Mouse (Mus musculus): ENCODE data around the gene Tmem232. TPM values are rescaled to one million over a fixed set of nuclear protein-coding genes. Genes with fewer than 3 reads are reported as not detected.
A peak's percentile ranks its signal among the peaks of the same experiment; 100 is the strongest.
"Not testable (repeated sequence)": the region's sequence is repeated elsewhere in the genome, so short reads cannot be mapped to it uniquely, and the experiment has no call there.

Gene Tmem232
- polyA plus RNA-seq, 1 experiment = not detected

DNA sequence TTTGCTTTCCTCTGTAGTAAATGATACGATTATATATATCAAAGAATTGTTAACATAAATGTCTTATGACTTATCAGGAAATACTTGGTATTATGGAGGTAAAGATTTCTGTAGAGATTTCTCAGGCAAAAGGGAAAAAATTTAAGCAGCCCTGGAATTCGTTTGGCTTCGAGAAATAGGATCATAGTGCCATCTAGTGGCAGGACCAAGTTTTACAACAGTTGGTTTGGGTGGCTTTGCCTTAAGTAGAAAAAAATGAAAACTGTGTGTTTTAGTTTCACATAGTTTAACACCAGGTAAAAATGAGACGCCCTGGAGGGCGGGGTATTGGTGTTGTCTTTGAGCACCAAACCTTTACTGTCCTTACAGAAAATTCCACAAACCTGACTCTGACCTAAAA lies 22.2 kb upstream of the Tmem232 start:
- TF ChIP-seq FLI1 (IDR thresholded peaks at IDR 0.05; ENCODE audit: low read length) = no peak
- TF ChIP-seq GATA1 (IDR thresholded peaks at IDR 0.05; ENCODE audit: borderline replicate concordance, low read length) = no peak
- peaks cover 19% of the 10 kb centered on the region for H3K4me1 ChIP-seq
- H3K27me3 ChIP-seq (replicated peaks) = peaks cover 12% of the 10 kb centered on the region
- H3K4me3 ChIP-seq (replicated peaks) = no peak overlapping the region
- H3K36me3 ChIP-seq (replicated peaks; ENCODE audit: low read length) = no peaks in the 10 kb centered on the region
- H3K9me3 ChIP-seq = no peaks in the 10 kb centered on the region

DNA sequence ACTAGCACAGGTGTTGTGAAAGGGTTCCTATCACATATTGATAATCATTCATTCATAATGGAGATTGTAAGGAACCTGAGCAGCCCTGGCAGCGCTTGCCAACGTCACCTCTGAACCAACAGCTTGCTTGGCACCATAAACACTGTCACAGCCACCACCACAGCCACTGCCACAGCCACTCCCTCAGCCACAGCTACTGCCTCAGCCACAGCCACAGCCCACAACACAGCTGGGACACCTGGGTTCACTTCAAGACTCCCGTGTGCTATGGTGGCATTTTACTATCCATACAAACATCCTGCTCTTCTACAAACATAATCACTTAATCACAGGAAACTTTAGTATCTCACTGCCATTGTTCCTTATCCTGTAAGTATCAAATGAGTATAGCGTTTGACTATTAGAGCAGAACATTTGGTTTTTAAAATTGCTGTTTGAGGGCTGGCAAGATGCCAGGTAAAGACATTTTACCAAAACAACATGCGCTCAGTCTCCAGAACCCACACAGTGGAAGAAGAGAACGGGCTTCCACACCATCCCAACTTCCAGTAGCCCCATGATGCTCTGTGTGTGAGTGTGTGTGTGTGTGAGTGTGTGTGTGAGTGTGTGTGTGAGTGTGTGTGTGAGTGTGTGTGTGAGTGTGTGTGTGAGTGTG lies 20.9 kb upstream of the Tmem232 start:
- Histone ChIP-seq H3K4me1 (peaks cover 29% of the 10 kb centered on the region), H3K27me3 (replicated peaks) (peaks cover 14% of the 10 kb centered on the region), H3K9me3 (no peaks in the 10 kb centered on the region), H3K4me3 (replicated peaks) (no peak overlapping the region), H3K36me3 (replicated peaks; ENCODE audit: low read length) (no peaks in the 10 kb centered on the region)
- no peak for TF ChIP-seq FLI1 (IDR thresholded peaks at IDR 0.05; ENCODE audit: low read length)
- TF ChIP-seq GATA1 (IDR thresholded peaks at IDR 0.05; ENCODE audit: borderline replicate concordance, low read length) = no peak

DNA sequence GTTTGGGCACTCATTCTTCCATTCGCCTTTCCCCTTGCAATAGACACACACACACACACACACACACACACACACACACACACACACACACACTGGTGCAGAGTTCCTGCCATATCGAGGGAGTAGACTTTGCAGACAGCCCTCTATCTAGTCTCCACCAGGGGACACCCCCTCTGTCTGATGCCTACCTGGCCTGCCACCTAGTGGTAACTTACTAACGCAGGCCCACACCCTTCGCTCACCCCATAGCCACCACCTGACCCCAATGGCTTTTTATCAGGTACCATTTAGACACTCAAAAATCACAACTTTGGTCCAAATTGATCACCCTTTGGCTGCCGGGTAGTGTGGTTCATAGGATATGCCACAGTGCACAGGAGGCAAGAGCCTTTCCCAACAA lies 18.7 kb upstream of the Tmem232 start:
- H3K9me3 ChIP-seq = no peaks in the 10 kb centered on the region
- H3K4me1 ChIP-seq = peaks cover 29% of the 10 kb centered on the region
- H3K4me3 ChIP-seq (replicated peaks) = no peak overlapping the region
- peaks cover 8% of the 10 kb centered on the region for H3K27me3 ChIP-seq (replicated peaks)
- H3K36me3 ChIP-seq (replicated peaks; ENCODE audit: low read length) = no peaks in the 10 kb centered on the region
- no peak for TF ChIP-seq GATA1 (IDR thresholded peaks at IDR 0.05; ENCODE audit: borderline replicate concordance, low read length)
- no peak for TF ChIP-seq FLI1 (IDR thresholded peaks at IDR 0.05; ENCODE audit: low read length)

DNA sequence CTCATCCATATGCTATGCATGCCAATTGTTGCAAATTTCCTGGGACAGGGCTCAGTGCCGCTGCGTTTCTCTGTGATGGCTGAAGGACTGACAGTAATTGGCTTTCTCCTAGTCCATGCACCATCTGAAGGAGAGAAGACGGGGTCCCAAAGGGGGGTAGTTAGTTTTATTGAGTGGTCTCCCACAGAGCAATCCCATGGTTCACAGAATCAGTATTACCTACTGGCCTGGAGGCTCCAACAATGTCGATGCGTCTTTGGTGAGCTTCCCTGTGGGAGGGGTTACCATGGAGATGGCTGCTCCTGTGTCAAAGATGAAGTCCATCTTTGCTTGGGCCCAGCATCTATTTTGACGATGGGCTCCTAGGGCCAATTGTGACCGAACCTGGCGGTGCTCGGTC lies 18.2 kb upstream of the Tmem232 start:
- no peak for TF ChIP-seq FLI1 (IDR thresholded peaks at IDR 0.05; ENCODE audit: low read length)
- no peak for TF ChIP-seq GATA1 (IDR thresholded peaks at IDR 0.05; ENCODE audit: borderline replicate concordance, low read length)
- Histone ChIP-seq H3K9me3 (no peaks in the 10 kb centered on the region), H3K36me3 (replicated peaks; ENCODE audit: low read length) (no peaks in the 10 kb centered on the region), H3K4me3 (replicated peaks) (no peak overlapping the region), H3K4me1 (peaks cover 29% of the 10 kb centered on the region), H3K27me3 (replicated peaks) (peaks cover 5% of the 10 kb centered on the region)

DNA sequence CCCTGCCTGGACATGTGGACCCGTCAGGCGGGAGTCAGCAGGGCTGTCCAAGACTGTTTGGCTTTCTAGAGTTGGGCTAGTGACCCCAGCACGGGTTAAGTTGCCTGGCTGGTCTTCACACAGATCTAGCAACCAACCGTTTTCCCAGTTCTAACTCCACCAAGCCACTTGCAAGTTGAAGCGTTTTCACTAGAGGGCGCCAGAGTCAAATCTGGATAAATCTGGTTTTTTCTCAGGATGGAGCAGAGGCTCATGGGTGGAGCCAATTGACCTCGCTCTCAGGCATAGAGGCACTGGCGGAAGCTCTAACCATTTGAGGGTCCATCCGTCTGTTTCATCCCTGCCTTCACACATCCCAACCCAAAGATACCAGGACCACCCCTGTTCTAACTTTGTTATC lies 17.6 kb upstream of the Tmem232 start:
- H3K9me3 ChIP-seq = no peaks in the 10 kb centered on the region
- no peaks in the 10 kb centered on the region for H3K36me3 ChIP-seq (replicated peaks; ENCODE audit: low read length)
- TF ChIP-seq GATA1 (IDR thresholded peaks at IDR 0.05; ENCODE audit: borderline replicate concordance, low read length) = no peak
- TF ChIP-seq FLI1 (IDR thresholded peaks at IDR 0.05; ENCODE audit: low read length) = no peak
- H3K27me3 ChIP-seq (replicated peaks) = peaks cover 5% of the 10 kb centered on the region
- no peak overlapping the region for H3K4me3 ChIP-seq (replicated peaks)
- H3K4me1 ChIP-seq = peaks cover 27% of the 10 kb centered on the region

DNA sequence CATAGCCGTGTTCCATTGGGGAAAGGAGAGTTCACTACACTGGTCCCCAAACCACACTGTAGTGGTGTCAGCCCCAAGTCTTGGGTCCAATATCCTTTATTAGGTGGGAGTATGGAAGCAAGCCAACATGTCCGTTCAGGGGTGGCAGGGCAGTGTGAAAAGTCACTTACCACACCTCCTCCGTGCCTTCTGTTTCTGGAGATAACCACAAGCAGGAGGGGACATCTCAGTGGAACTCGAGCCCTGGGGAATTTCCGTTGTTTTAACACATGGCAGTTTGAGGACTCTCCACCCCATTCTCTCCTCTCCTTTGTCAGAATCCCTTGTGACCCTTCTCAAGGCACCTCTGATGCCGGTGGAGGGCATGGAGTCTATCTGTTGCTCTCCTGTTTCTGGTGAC lies 16.6 kb upstream of the Tmem232 start:
- H3K27me3 ChIP-seq (replicated peaks) = peaks cover 5% of the 10 kb centered on the region
- H3K4me3 ChIP-seq (replicated peaks) = peak overlapping the region; percentile 25
- H3K36me3 ChIP-seq (replicated peaks; ENCODE audit: low read length) = no peaks in the 10 kb centered on the region
- TF ChIP-seq FLI1 (IDR thresholded peaks at IDR 0.05; ENCODE audit: low read length) (no peak), GATA1 (IDR thresholded peaks at IDR 0.05; ENCODE audit: borderline replicate concordance, low read length) (no peak)
- H3K4me1 ChIP-seq = peaks cover 23% of the 10 kb centered on the region
- H3K9me3 ChIP-seq = no peaks in the 10 kb centered on the region

DNA sequence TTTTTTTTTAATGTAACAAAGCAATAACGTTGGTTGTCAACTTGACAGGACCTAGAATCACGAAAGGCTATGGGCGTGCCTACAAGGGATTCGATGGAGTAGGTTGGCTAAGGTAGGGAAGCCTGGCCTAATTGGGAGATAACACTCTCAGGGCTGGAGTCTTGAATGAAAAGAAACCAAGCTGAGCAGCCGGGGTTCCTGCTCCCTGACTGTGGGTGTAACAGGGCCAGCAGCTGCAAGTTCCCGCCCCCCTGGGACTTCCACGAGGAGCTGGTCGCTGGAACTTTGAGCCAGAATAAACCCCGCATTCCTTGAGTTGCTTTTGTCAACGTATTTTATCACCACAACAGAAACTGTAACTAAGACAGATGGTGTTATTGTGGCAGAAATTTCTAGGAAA lies 16.2 kb upstream of the Tmem232 start:
- Histone ChIP-seq H3K4me1 (peaks cover 23% of the 10 kb centered on the region), H3K4me3 (replicated peaks) (no peak overlapping the region), H3K27me3 (replicated peaks) (peaks cover 5% of the 10 kb centered on the region), H3K9me3 (no peaks in the 10 kb centered on the region), H3K36me3 (replicated peaks; ENCODE audit: low read length) (no peaks in the 10 kb centered on the region)
- TF ChIP-seq GATA1 (IDR thresholded peaks at IDR 0.05; ENCODE audit: borderline replicate concordance, low read length) (no peak), FLI1 (IDR thresholded peaks at IDR 0.05; ENCODE audit: low read length) (no peak)

DNA sequence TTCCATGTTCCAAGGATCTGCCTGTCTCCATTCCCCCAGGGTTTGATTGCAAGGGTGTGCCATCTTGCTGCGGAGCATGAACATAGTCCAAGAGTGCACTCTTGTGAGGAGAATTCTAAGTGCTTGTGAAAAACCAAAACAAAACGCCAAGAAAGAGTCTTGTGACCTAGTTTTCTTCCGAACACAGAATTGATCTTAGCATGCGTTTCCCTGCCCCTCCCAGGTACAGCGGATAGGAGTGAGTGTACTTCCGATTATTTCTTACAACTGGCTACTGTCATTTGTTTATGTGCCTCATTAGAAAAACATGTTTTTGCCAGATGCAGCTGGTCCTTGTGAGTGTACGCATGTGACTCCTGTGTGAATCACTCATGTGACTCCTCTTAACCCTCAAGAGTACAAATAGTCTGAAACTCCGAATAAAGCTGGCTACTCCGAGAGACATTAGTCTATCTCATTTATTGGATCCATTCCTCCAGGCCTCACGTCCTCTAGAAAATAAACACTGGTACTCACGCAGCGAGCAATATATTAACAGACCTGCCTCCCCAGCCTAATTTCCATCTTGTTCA lies 11.9 kb upstream of the Tmem232 start:
- Histone ChIP-seq H3K9me3 (0 out of 2 replicates have a peak, but pooled peaks cover 2% of the 10 kb centered on the region), H3K36me3 (replicated peaks; ENCODE audit: low read length) (no peaks in the 10 kb centered on the region), H3K4me3 (replicated peaks) (no peak overlapping the region), H3K4me1 (peaks cover 8% of the 10 kb centered on the region), H3K27me3 (replicated peaks) (peaks cover 5% of the 10 kb centered on the region)
- TF ChIP-seq GATA1 (IDR thresholded peaks at IDR 0.05; ENCODE audit: borderline replicate concordance, low read length) = no peak
- TF ChIP-seq FLI1 (IDR thresholded peaks at IDR 0.05; ENCODE audit: low read length) = no peak

DNA sequence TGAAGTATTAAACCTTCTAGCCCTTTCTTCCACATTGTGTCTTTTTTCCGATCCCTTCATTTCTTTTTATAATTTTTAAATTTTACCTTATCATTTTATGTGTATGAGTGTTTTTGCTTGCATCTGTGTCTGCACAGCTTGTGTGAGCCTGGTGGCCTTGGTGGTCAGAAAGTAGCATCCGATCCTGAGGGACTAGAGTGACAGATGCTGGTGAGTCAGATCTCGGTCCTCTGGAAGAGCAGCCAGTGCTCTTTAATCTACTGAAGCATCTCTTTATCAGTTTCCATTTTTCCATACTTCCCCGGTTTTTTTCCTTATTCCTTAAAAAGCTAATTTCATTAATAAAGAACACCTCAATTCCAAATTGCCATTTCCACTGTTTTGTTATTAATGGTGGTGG lies 9.8 kb upstream of the Tmem232 start:
- Histone ChIP-seq H3K36me3 (replicated peaks; ENCODE audit: low read length) (no peaks in the 10 kb centered on the region), H3K4me1 (no peaks in the 10 kb centered on the region), H3K4me3 (replicated peaks) (no peak overlapping the region), H3K27me3 (replicated peaks) (peaks cover 1% of the 10 kb centered on the region), H3K9me3 (0 out of 2 replicates have a peak, but pooled peaks cover 2% of the 10 kb centered on the region)
- TF ChIP-seq FLI1 (IDR thresholded peaks at IDR 0.05; ENCODE audit: low read length) = no peak
- TF ChIP-seq GATA1 (IDR thresholded peaks at IDR 0.05; ENCODE audit: borderline replicate concordance, low read length) = no peak

DNA sequence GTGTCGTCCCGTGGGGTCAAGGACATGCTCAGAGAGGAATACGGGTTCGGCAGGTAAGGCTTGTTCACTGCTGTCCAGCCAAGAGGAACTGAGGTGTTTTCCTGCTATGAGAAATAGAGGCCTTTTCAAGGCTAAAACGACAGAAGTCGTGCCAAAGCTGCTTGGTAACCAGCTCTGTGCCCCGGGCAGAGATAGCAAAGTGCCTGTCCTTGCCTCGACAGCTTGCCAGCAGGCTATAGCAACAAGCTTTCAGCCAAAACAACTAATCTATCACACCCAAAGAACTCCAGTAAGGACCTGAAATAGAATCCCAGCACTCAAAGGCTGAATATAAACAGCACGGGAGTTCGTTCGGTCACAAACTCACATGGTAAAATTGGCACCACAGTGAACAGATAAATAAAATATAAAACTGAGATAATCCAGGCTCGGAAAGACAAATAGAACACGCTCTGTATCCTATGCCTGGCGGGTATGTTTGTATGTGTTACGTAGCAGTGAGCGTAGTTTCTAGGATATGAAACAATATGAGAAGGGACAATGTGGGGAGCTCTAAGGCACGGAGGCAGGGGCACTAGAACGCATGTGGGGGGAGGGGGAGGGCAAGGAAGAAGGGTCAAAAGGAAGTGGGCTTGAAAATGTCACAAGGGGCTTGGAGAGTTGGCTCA lies 8.2 kb upstream of the Tmem232 start:
- no peaks in the 10 kb centered on the region for H3K36me3 ChIP-seq (replicated peaks; ENCODE audit: low read length)
- no peak overlapping the region for H3K4me3 ChIP-seq (replicated peaks)
- H3K27me3 ChIP-seq (replicated peaks) = no peaks in the 10 kb centered on the region
- H3K4me1 ChIP-seq = no peaks in the 10 kb centered on the region
- TF ChIP-seq GATA1 (IDR thresholded peaks at IDR 0.05; ENCODE audit: borderline replicate concordance, low read length) (no peak), FLI1 (IDR thresholded peaks at IDR 0.05; ENCODE audit: low read length) (no peak)
- 0 out of 2 replicates have a peak, but pooled peaks cover 2% of the 10 kb centered on the region for H3K9me3 ChIP-seq

DNA sequence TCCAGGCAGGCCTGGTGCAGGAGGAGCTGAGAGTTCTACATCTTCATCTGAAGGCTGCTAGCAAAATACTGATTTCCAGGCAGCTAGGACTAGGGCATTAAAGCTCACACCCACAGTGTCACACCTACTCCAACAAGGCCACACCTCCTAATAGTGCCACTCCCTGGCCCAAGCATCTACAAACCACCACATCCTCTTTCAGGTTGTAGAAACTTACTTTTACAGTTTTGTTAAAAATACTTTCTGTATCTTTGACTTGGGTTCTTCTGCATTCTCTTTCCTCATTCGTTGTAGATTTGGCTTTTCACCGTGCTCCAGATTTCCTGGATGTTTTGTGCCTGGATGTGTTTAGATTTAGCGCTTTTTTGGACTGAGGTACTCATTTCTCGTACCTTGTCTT lies 5.6 kb upstream of the Tmem232 start:
- H3K27me3 ChIP-seq (replicated peaks); H3K4me1 ChIP-seq; H3K9me3 ChIP-seq; H3K4me3 ChIP-seq (replicated peaks); H3K36me3 ChIP-seq (replicated peaks; ENCODE audit: low read length): not testable (repeated sequence)
